Mouse (Mus musculus) heart, embryonic 10.5 days (tissue): Measurements from ENCODE around the gene Thap12. TPM values are rescaled to one million over a fixed set of nuclear protein-coding genes. Genes with fewer than 3 reads are reported as not detected.
A peak's percentile ranks its signal among the peaks of the same experiment; 100 is the strongest.

Experiments
- DNase-seq: peaks from one replicate; pipeline ENCODE4 v3.0.0-alpha.2; 2017; ENCODE audit warnings: low spot score
- H3K27ac ChIP-seq: fragments of 300-500 bp; sonication (generic); 2 replicates; pipeline ENCODE4 v1.5.1; 2016; ENCODE audit warnings: mild to moderate bottlenecking
- H3K27me3 ChIP-seq: fragments of 300-500 bp; sonication (generic); 2 replicates; pipeline ENCODE4 v1.6.1; 2016; ENCODE audit warnings: mild to moderate bottlenecking; ENCODE audit not compliant: poor library complexity, insufficient read depth, severe bottlenecking
- H3K36me3 ChIP-seq: fragments of 300-500 bp; sonication (generic); 2 replicates; pipeline ENCODE4 v1.6.1; 2016; ENCODE audit warnings: mild to moderate bottlenecking, moderate library complexity
- H3K4me1 ChIP-seq: fragments of 300-500 bp; sonication (generic); 2 replicates; pipeline ENCODE4 v1.6.1; 2016; ENCODE audit warnings: mild to moderate bottlenecking
- H3K4me3 ChIP-seq: fragments of 300-500 bp; sonication (generic); 2 replicates; pipeline ENCODE4 v1.5.1; 2016; ENCODE audit warnings: mild to moderate bottlenecking, moderate library complexity
- H3K9me3 ChIP-seq: fragments of 300-500 bp; sonication (generic); 2 replicates; pipeline ENCODE4 v1.6.1; 2016; ENCODE audit warnings: mild to moderate bottlenecking, moderate library complexity
- WGBS: fragments of 180-500 bp; shearing (Covaris S2); methylation state at CpG from one replicate; pipeline ENCODE4 v1.1.7; 2016; 5-methylcytosine and 5-hydroxymethylcytosine counted together
- polyA plus RNA-seq: library from polyadenylated mRNA; unstranded; fragments of >200 nt; fragmentation: Nextera tagmentation; extraction: Ambion mirVana; gene quantifications from 2 replicates; pipeline ENCODE4 v1.2.1, GENCODE M21; 2016

Gene Thap12
- polyA plus RNA-seq, 1 experiment from 2014 or later = 40.6 TPM

DNA sequence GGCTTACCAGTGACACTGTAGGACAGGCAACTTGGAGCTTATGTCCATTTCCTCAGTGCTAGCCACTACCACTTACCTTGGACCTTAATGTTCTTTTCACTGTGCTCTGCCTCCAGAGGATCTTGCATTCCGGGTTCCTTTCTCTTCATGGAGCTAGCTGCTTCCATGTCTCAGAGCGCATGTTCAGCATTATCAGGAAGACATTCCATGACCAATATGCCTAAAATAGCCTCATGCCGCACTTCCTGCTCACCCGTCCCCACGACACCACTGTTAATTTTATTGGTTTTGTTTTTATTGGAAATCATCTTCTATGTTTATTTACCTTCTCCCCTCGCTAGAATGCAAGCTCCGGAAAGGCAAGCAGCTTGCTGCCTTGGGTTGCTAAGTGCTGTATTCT is 24.5 kb upstream of the Thap12 start:
- Histone ChIP-seq H3K27me3 (no peaks in the 10 kb centered on the region), H3K9me3 (no peaks in the 10 kb centered on the region), H3K4me1 (peaks cover 34% of the 10 kb centered on the region), H3K27ac (peak overlapping the region; percentile 81), H3K4me3 (peak overlapping the region; percentile 12; the same call in 1 of the 2 replicates), H3K36me3 (no peaks in the 10 kb centered on the region)
- 27% methylated on average over 7 of the region's 7 CpGs for WGBS
- no peak for DNase-seq

DNA sequence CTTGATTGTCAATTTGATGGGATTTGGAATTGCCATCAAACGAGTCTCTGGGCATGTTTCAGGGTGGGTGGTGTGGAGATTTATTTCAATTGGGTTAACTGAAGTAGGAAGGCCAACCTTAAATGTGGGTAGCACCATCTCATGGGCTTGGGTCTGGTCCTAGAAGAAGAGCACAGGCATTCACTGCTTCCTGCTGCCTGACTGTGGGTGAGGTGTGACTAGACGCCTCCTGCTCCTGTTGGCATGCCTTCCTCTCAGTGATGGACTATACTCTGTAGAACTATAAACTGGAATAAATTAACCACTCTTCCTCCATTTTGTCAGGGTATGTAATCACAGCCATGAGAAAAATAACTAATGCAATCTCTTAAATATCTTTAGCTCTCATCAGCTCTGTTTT is 22.2 kb upstream of the Thap12 start:
- Histone ChIP-seq H3K36me3 (no peaks in the 10 kb centered on the region), H3K9me3 (no peaks in the 10 kb centered on the region), H3K4me3 (no peak overlapping the region), H3K27ac (no peak overlapping the region), H3K4me1 (peaks cover 43% of the 10 kb centered on the region), H3K27me3 (no peaks in the 10 kb centered on the region)
- WGBS = 69% methylated on average over 2 of the region's 2 CpGs
- no peak for DNase-seq

DNA sequence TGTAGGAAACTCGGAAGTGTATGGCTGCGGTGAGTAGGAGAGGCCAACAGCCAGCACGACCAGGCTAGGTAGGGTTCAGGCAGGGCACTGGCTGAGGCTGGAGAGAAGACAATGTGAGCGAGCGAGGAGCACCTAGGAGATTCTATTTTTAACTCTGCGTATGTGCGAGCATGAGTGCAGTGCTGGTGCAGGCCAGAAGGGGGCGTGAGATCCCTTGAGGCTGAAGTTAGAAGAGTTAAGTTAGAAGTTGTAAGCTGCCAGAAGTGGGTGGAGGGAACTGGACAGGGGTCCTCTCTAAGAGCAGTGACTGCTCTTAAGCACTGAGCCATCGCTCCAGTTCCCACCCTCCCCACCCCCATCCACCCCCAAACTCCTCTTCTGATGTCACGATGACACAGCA is 20.1 kb upstream of the Thap12 start:
- Histone ChIP-seq H3K4me3 (no peak overlapping the region), H3K9me3 (no peaks in the 10 kb centered on the region), H3K27me3 (no peaks in the 10 kb centered on the region), H3K36me3 (no peaks in the 10 kb centered on the region), H3K27ac (no peak overlapping the region), H3K4me1 (peaks cover 44% of the 10 kb centered on the region)
- 86% methylated on average over 10 of the region's 10 CpGs for WGBS
- DNase-seq = no peak

DNA sequence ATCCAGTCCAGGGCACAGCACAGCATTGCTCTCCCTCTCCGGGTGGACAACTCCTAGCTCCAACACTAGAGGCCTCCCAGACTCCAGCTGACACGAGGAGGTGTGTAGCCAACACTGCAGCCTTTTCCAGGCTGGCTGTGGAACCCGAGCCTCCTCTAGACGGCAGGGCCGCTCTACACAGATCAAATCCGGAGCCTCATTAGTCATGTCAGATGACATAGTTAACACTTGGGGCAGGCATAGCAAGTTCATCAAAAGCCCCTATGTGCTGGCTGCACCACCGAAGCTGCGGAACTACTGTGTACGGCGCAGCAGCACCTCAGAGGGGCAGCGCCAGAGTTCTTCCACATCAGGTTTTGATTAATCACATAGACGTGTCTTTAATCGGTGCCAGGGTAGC is 17.0 kb upstream of the Thap12 start:
- DNase-seq = no peak
- H3K36me3 ChIP-seq = no peaks in the 10 kb centered on the region
- 0 out of 2 replicates have a peak overlapping the region, but pooled peaks have one; percentile 7 for H3K27ac ChIP-seq
- H3K4me1 ChIP-seq = peaks cover 24% of the 10 kb centered on the region
- no peaks in the 10 kb centered on the region for H3K27me3 ChIP-seq
- H3K9me3 ChIP-seq = no peaks in the 10 kb centered on the region
- WGBS = 47% methylated on average over 13 of the region's 13 CpGs
- H3K4me3 ChIP-seq = no peak overlapping the region

DNA sequence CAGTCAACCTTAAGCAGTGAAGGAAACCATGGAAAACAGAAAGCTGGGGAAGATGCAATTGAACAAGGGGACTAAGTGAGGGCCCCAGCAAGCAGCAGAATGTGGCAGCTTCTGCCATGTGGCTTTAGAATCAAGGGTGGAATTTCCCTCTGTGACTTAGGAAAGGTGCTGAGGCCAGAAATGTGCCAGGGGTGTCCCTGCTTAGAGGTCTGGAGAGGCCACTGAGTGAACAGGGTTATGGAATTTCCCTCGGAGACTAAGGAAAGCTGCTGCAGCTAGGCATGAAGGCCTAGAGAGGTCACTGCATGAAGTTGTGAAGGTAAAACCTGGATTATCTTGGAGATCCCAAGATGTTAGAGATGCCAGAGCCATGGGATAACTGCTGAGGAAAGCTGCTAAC is 12.8 kb upstream of the Thap12 start:
- no peak overlapping the region for H3K4me3 ChIP-seq
- no peaks in the 10 kb centered on the region for H3K27me3 ChIP-seq
- H3K4me1 ChIP-seq = peaks cover 30% of the 10 kb centered on the region
- no peaks in the 10 kb centered on the region for H3K36me3 ChIP-seq
- H3K9me3 ChIP-seq = no peaks in the 10 kb centered on the region
- no peak overlapping the region for H3K27ac ChIP-seq
- no peak for DNase-seq
- 68% methylated on average over 1 of the region's 1 CpGs for WGBS

DNA sequence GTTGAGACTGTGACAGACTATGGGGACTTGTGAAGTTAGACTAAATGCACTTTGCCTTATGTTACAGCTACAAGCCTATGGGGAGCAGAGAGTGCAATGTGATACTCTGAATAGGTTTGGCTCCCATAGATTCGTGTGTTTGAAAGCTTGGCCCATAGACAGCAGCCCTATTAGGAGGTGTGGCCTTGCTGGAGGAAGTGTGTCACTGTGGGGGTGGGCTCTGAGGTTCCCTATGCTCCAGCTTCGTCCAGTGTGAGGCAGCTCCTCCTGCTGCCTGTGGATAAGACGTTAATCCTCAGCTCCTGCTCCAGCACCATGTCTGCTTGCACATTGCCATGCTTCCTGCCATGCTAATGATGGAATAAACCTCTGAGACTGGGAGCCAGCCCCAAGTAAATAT is 12.1 kb upstream of the Thap12 start:
- Histone ChIP-seq H3K9me3 (no peaks in the 10 kb centered on the region), H3K4me3 (no peak overlapping the region), H3K27ac (no peak overlapping the region), H3K27me3 (no peaks in the 10 kb centered on the region), H3K4me1 (peaks cover 23% of the 10 kb centered on the region), H3K36me3 (no peaks in the 10 kb centered on the region)
- no peak for DNase-seq
- WGBS = 11% methylated on average over 3 of the region's 3 CpGs

DNA sequence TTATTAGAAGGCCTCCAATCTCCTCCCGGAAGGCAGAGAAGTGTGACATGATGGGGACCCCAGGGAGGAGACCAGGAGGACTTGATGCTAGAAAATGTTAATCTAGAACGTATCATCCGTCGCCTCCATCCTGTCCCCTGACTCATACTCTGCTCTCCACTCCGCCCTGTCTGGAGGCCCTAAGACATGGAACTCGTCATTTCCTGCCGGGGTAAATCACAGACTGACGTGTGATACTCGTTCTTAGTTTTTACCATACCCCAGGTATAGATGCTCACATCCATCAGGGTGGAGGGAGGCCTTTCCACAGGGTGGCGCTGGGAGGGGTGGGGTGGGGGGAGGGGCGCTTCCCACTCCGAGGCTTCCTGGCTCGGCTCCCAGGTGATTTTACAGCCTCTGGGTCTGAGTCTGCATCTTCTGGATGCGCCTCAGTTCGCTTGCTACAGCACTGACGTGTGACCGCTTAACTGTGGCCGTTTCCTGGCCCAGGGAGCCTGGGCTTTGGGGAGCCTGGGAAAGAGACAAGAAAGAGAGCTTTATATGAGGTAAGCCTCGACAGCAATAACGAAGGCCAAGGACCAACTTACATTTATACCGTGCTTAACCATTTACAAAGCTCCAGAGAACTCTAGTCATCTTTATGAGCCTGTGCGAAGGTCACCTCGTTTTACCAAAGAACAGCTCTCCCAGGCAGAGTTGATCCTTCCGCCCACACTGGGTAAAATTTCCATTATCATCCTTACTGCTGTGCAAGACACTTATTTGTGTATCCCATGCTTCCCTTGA is 9.9 kb upstream of the Thap12 start:
- H3K9me3 ChIP-seq = no peaks in the 10 kb centered on the region
- H3K36me3 ChIP-seq = no peaks in the 10 kb centered on the region
- 35% methylated on average over 24 of the region's 24 CpGs for WGBS
- no peak for DNase-seq
- H3K27ac ChIP-seq = peak overlapping the region; percentile 67
- peak overlapping the region; percentile 28 for H3K4me3 ChIP-seq
- H3K4me1 ChIP-seq = peaks cover 19% of the 10 kb centered on the region
- H3K27me3 ChIP-seq = no peaks in the 10 kb centered on the region

DNA sequence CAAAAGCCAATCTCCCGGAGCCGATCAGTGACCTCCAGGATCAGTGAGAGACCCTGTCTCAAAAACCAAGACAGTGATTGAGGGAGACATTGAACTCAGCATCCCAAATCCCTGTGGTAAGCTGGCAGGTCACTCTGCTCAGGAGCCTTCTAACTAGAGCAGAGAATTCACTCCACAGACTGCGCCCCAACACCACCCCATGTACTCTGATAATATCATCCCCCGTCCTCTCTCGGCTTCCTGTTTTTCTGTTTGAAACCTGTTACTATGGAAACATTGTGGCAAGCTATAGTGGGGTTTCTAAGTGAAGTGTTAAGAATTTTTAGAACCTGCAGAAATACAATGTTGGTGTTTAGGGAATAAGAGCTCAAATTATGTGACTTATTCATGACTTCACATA is 8.9 kb upstream of the Thap12 start:
- 73% methylated on average over 5 of the region's 5 CpGs for WGBS
- no peaks in the 10 kb centered on the region for H3K36me3 ChIP-seq
- H3K9me3 ChIP-seq = no peaks in the 10 kb centered on the region
- no peak overlapping the region for H3K27ac ChIP-seq
- H3K4me1 ChIP-seq = peaks cover 19% of the 10 kb centered on the region
- H3K27me3 ChIP-seq = no peaks in the 10 kb centered on the region
- no peak for DNase-seq
- no peak overlapping the region for H3K4me3 ChIP-seq

DNA sequence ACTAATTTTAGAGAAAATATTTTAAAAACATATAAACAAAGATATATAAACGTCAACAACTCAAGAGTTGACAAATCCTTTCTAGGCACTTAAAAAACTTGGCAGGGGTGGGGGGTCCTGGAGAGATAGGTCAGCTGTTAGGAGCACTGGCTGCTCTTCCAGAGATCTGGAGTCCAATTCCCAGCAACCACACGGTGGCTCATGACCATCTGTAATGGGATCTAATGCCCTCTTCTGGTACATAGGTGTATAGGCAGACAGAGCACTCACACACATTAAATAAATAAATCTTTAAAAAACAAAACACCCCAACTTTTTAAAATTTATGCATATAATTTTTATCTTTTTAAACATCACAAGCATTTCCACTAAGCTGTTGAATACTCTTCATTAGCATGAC is 5.4 kb upstream of the Thap12 start:
- WGBS = 14% methylated on average over 2 of the region's 2 CpGs
- Histone ChIP-seq H3K9me3 (no peaks in the 10 kb centered on the region), H3K4me3 (no peak overlapping the region), H3K27ac (no peak overlapping the region), H3K36me3 (no peaks in the 10 kb centered on the region), H3K27me3 (no peaks in the 10 kb centered on the region), H3K4me1 (peaks cover 16% of the 10 kb centered on the region)
- DNase-seq = no peak

DNA sequence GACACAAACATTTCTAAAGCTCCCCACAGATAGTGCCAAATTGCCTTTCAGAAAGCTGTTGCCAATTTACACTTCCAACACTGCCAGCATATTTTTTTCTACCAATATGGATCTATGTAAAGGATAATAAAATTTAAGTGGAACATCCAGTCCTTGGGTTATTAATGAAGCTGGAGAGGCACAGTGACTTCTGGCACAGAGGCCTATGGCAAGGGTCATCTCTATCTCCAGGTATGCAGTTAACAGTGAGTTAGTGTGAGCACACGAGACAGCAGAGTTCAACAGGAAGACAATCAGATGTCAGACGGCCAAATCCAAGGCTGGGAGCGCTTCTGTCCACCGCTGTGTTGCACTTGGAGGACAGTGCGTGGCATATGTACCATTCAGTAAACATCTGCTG is 4.9 kb upstream of the Thap12 start:
- 65% methylated on average over 5 of the region's 5 CpGs for WGBS
- Histone ChIP-seq H3K27me3 (no peaks in the 10 kb centered on the region), H3K4me1 (peaks cover 10% of the 10 kb centered on the region)

DNA sequence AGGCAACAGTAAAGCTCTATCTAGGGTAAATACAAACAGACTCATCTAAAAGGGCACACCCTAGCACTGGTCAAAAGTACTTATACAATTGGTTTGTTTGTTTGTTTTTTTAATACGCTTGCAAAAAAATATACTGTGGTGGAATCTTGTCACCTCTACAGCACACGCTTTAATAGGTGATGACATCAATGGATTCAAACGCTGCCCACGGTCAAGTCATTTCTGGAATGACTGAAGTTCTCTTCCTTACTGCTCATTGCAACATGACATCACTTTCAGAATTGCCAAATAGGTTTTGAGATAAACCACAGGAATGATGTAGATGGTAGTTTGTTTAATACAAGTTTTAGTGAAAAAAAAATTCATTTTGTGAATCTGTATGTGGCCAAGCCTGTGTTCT is 4.3 kb upstream of the Thap12 start:
- H3K27ac ChIP-seq = no peak overlapping the region
- no peak for DNase-seq
- H3K4me3 ChIP-seq = no peak overlapping the region
- no peaks in the 10 kb centered on the region for H3K36me3 ChIP-seq
- H3K4me1 ChIP-seq = 0 out of 2 replicates have a peak, but pooled peaks cover 8% of the 10 kb centered on the region
- H3K27me3 ChIP-seq = no peaks in the 10 kb centered on the region
- WGBS = 86% methylated on average over 4 of the region's 4 CpGs
- H3K9me3 ChIP-seq = no peaks in the 10 kb centered on the region

More for the DNA sequence above, 4.9 kb upstream of the Thap12 start:
- Histone ChIP-seq H3K36me3 (no peaks in the 10 kb centered on the region), H3K9me3 (no peaks in the 10 kb centered on the region), H3K27ac (no peak overlapping the region), H3K4me3 (no peak overlapping the region)
- DNase-seq = no peak

DNA sequence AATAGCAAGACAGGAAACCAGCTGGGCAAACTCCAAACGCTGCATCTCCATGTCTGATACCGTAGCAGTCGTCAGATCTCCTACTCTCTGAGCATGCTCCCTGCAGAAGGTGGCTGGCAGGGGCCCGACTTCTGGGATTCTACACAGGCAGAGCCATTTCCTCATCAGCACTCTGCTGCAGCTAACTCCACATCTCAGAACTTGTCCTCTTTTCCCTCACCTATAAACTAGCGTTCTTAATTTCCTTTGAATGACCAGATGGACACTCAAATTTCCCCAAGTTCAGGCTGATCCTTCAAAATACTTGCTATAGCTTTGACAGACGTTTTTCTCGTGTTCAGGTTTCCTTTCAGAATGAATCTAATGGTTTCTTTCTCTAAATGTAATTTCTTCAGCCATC is 1.1 kb upstream of the Thap12 start:
- H3K9me3 ChIP-seq = no peaks in the 10 kb centered on the region
- no peak for DNase-seq
- peak overlapping the region; percentile 89 for H3K4me3 ChIP-seq
- WGBS = 47% methylated on average over 7 of the region's 7 CpGs
- H3K4me1 ChIP-seq = peaks cover 24% of the 10 kb centered on the region
- no peaks in the 10 kb centered on the region for H3K27me3 ChIP-seq
- peak overlapping the region; percentile 95; the same call in 1 of the 2 replicates for H3K27ac ChIP-seq
- no peaks in the 10 kb centered on the region for H3K36me3 ChIP-seq

DNA sequence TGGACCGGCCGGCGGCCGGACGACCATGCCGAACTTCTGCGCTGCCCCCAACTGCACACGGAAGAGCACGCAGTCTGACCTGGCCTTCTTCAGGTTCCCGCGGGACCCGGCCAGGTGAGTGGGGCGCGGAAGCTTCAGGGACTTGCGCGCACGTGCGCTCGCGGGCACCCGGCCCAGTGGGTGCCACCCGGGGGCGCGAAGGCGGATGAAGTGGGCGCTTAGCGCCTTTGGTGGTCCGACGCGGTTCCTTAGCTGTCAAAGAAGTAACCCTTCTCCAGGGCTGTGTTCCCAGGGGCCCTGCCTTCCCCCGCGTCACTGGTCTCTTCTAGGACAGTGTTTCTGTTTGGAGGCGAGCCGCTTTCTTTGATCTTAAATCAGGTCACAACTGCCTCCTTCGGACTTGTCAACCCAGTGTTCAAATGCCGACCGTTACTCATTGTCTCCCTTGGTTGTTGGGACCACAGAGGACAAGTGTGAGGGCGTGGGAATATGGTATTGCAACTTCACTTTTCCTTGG is 520 bp downstream of the Thap12 start:
- Histone ChIP-seq H3K36me3 (no peaks in the 10 kb centered on the region), H3K4me1 (peaks cover 24% of the 10 kb centered on the region), H3K4me3 (peak overlapping the region; percentile 89), H3K9me3 (no peaks in the 10 kb centered on the region), H3K27me3 (no peaks in the 10 kb centered on the region), H3K27ac (peak overlapping the region; percentile 95)
- no peak for DNase-seq
- WGBS = under 1% methylated on average over 38 of the region's 38 CpGs
